Mouse (Mus musculus): ENCODE measurements at regions not wholly inside any gene's neighbourhood (a gene's known extent, or its start where the extent isn't known, plus 50 kb on each side); places are given as distances from the start of the nearest gene placed in this dataset.
"Not testable (repeated sequence)": the region's sequence is repeated elsewhere in the genome, so short reads cannot be mapped to it uniquely, and the experiment has no call there.

GRCm38 (mm10) chr10:111592416-111593149 is 86.5 kb downstream of the Phlda1 start:
- DNase-seq (ENCODE audit: low read depth, low spot score): peak; percentile 58

GRCm38 (mm10) chr10:111593280-111593679 is 87.2 kb downstream of the Phlda1 start:
- DNase-seq (ENCODE audit: low read depth, low spot score): no peak

- no peak for DNase-seq (ENCODE audit: low read depth, low spot score)
Observed at GRCm38 (mm10) chr10:111594171-111594570, 88.1 kb downstream of the Phlda1 start.

- no peak for DNase-seq (ENCODE audit: low read depth, low spot score)
Observed at GRCm38 (mm10) chr10:111594651-111595050, 88.6 kb downstream of the Phlda1 start.

- no peak for DNase-seq (ENCODE audit: low read depth, low spot score)
Observed at GRCm38 (mm10) chr10:111595513-111595995, 89.5 kb downstream of the Phlda1 start.

- no peak for DNase-seq (ENCODE audit: low read depth, low spot score)
Observed at GRCm38 (mm10) chr10:111598650-111599049, 92.6 kb downstream of the Phlda1 start.

- DNase-seq (ENCODE audit: low read depth, low spot score): no peak
Observed at GRCm38 (mm10) chr10:111599297-111600250, 93.5 kb downstream of the Phlda1 start.

GRCm38 (mm10) chr10:111600251-111600620 is 94.2 kb downstream of the Phlda1 start:
- DNase-seq (ENCODE audit: low read depth, low spot score): no peak

- DNase-seq (ENCODE audit: low read depth, low spot score): no peak
Observed at GRCm38 (mm10) chr10:111600677-111601099, 94.6 kb downstream of the Phlda1 start.

- no peak for DNase-seq (ENCODE audit: low read depth, low spot score)
Observed at GRCm38 (mm10) chr10:111603166-111603565, 97.1 kb downstream of the Phlda1 start.

GRCm38 (mm10) chr10:111607381-111607780 is 101.3 kb downstream of the Phlda1 start:
- DNase-seq (ENCODE audit: low read depth, low spot score): not testable (repeated sequence)

- DNase-seq (ENCODE audit: low read depth, low spot score): no peak
Observed at GRCm38 (mm10) chr10:111608385-111609093, 102.5 kb downstream of the Phlda1 start.

GRCm38 (mm10) chr10:111609889-111610288 is 103.8 kb downstream of the Phlda1 start:
- DNase-seq (ENCODE audit: low read depth, low spot score): no peak

- no peak for DNase-seq (ENCODE audit: low read depth, low spot score)
Observed at GRCm38 (mm10) chr10:111619627-111620270, 113.7 kb downstream of the Phlda1 start.

- DNase-seq (ENCODE audit: low read depth, low spot score): no peak
Observed at GRCm38 (mm10) chr10:111620927-111621676, 115.0 kb downstream of the Phlda1 start.

GRCm38 (mm10) chr10:111622789-111623188 is 116.7 kb downstream of the Phlda1 start:
- no peak for DNase-seq (ENCODE audit: low read depth, low spot score)

GRCm38 (mm10) chr10:111624021-111624420 is 117.9 kb downstream of the Phlda1 start:
- no peak for DNase-seq (ENCODE audit: low read depth, low spot score)

- DNase-seq (ENCODE audit: low read depth, low spot score): no peak
Observed at GRCm38 (mm10) chr10:111624624-111625023, 118.5 kb downstream of the Phlda1 start.

- no peak for DNase-seq (ENCODE audit: low read depth, low spot score)
Observed at GRCm38 (mm10) chr10:111625573-111625972, 119.5 kb downstream of the Phlda1 start.

GRCm38 (mm10) chr10:111626009-111626408 is 119.9 kb downstream of the Phlda1 start:
- no peak for DNase-seq (ENCODE audit: low read depth, low spot score)

Data from WW6 (cell line).